Mouse (Mus musculus) stomach, postnatal 0 days (tissue): ENCODE results near the gene Nsd2.

Source experiments
- CTCF ChIP-seq: IDR thresholded peaks from 2 replicates; pipeline ENCODE4 v1.5.1; 2016; ENCODE audit warnings: antibody characterized with exemption, low read depth, mild to moderate bottlenecking, moderate library complexity
- EP300 ChIP-seq: optimal IDR thresholded peaks from 2 replicates; pipeline ENCODE3; 2016; ENCODE audit warnings: antibody characterized with exemption

DNA sequence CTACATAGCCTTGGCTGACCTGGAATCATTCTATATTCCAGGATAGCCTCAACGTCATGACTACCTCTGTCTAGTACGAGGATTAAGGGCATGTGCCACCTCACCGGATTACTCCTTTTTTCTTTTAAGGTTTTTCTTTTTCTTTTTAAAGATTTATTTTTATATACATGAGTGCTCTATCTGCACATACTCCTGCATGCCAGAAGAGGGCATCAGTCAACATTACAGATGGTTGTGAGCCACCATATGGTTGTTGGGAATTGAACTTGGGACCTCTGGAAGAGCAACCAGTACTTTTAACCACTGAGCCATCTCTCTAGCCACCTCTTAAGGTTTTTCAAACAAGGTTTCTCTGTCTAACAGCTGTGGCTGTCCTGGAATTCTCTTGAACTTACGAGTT, 9.0 kb upstream of the Nsd2 start:
- peak; percentile 44 for TF ChIP-seq CTCF
- TF ChIP-seq EP300 = no peak
